Mouse (Mus musculus) ES-E14 (cell line): ENCODE results near the gene Srp14. TPM values are rescaled to one million over a fixed set of nuclear protein-coding genes. Genes with fewer than 3 reads are reported as not detected.

Experiments used
- DNase-seq: peaks from one replicate; pipeline ENCODE4 v3.0.0-alpha.2; 2013; ENCODE audit warnings: low read depth, low spot score
- H3K27ac ChIP-seq: 2 replicates; pipeline ENCODE4 v1.5.1; 2012; ENCODE audit warnings: low read depth, mild to moderate bottlenecking, low read length, moderate library complexity, mixed read lengths; ENCODE audit not compliant: poor library complexity, insufficient read depth, severe bottlenecking
- H3K36me3 ChIP-seq: 2 replicates; pipeline ENCODE4 v1.6.1; 2012; ENCODE audit warnings: mild to moderate bottlenecking, low read length, moderate library complexity, mixed read lengths; ENCODE audit not compliant: control insufficient read depth, poor library complexity, insufficient read depth, severe bottlenecking
- H3K4me1 ChIP-seq, 2 experiments: fragments of 150-350 bp in 1 of 2; sonication (generic) in 1 of 2; 2 replicates each; pipeline ENCODE4 v1.6.1; 2012; ENCODE audit warnings: low read length in 2 of 2, mild to moderate bottlenecking in 1 of 2, mixed read lengths in 1 of 2; ENCODE audit not compliant: control insufficient read depth in 2 of 2, insufficient read depth in 2 of 2, poor library complexity in 1 of 2
- H3K4me3 ChIP-seq, 2 experiments: fragments of 150-350 bp in 1 of 2; sonication (generic) in 1 of 2; 2 replicates each; pipeline ENCODE4 v1.5.1; 2012; ENCODE audit warnings: low read length in 2 of 2, low read depth in 1 of 2, mild to moderate bottlenecking in 1 of 2, mixed read lengths in 1 of 2; ENCODE audit not compliant: insufficient read depth in 1 of 2, poor library complexity in 1 of 2, severe bottlenecking in 1 of 2
- H3K9ac ChIP-seq: 2 replicates; pipeline ENCODE4 v1.6.1; 2012; ENCODE audit warnings: low read depth, mild to moderate bottlenecking, low read length, mixed read lengths; ENCODE audit not compliant: poor library complexity, insufficient read depth, severe bottlenecking
- H3K9me3 ChIP-seq: fragments of 150-350 bp; sonication (generic); 2 replicates; pipeline ENCODE4 v1.6.1; 2012; ENCODE audit warnings: low read depth, mild to moderate bottlenecking, low read length; ENCODE audit not compliant: control insufficient read depth, insufficient read depth
- CHD2 ChIP-seq: IDR thresholded peaks from 2 replicates; pipeline ENCODE4 v1.6.1; 2014; ENCODE audit warnings: mild to moderate bottlenecking, low read depth, low read length, inconsistent platforms
- HCFC1 ChIP-seq: IDR thresholded peaks from 2 replicates; pipeline ENCODE4 v1.6.1; 2012; ENCODE audit warnings: low read length, inconsistent platforms, borderline replicate concordance; ENCODE audit not compliant: insufficient read depth
- MAFK ChIP-seq: IDR thresholded peaks from 2 replicates; pipeline ENCODE4 v1.6.1; 2014; ENCODE audit warnings: mild to moderate bottlenecking, low read depth, low read length, inconsistent platforms; ENCODE audit not compliant: insufficient read depth
- ZC3H11A ChIP-seq: IDR thresholded peaks from 2 replicates; pipeline ENCODE4 v1.6.1; 2012; ENCODE audit warnings: low read depth, mild to moderate bottlenecking, inconsistent platforms, low read length, borderline replicate concordance
- ZNF384 ChIP-seq: IDR thresholded peaks from 2 replicates; pipeline ENCODE4 v1.6.1; 2012; ENCODE audit warnings: low read depth, low read length, inconsistent platforms
- in situ Hi-C, 2 experiments: fragments of 600-800 bp; cut with MboI; formaldehyde crosslinking; loops; one replicate each; pipeline ENCODE4 v1.15.1; 2025; ENCODE audit warnings: low sequenced_read_pairs in 2 of 2, inconsistent platforms in 1 of 2; ENCODE audit not compliant: unreplicated experiment in 2 of 2
- total RNA-seq: library from RNA; depleted of rRNA; stranded (reverse); fragments of 300-350 nt; gene quantifications from 2 replicates; pipeline ENCODE4 v1.2.3, GENCODE M21; 2012; rRNA removed

The Srp14 gene
- total RNA-seq, result 132 and 191 TPM in 2 replicates

DNA sequence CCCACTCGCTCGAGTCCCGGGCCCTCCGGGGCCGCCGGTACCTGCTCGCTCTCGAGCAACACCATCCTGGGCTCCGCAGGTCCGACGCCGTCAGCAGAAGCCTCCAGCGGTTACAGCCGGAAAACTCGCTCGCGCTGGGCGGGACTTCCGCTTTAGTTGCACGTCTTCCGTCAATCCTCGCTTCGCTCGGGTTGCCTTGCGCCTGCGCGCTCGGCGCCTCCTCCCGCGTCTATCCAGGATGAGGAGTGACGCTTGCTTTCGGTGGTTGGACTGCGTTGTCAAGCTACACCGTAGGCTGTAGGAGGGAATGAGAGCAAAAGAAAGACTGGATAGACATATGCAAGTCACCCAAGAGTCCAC is at the start of gene Srp14:
TSS of gene Srp14 (minus strand) at position 162 of the 360 bp plus-strand sequence.
- Histone ChIP-seq H3K9me3 (no peaks in the 10 kb centered on the region), H3K4me1 (peaks cover 5 to 8% of the 10 kb centered on the region in 2 experiments; a peak in 3 of 4 replicates), H3K27ac (no peak within 1 kb of the TSS), H3K36me3 (peaks cover 12% of the 10 kb centered on the region), H3K4me3 (peak within 1 kb of the TSS; percentile 95 to 97), H3K9ac (peak within 1 kb of the TSS; percentile 91)
- TF ChIP-seq HCFC1 (no peak), ZNF384 (no peak), ZC3H11A (no peak), CHD2 (no peak), MAFK (no peak)
- in situ Hi-C loops, result loop anchor here in 1 of 2 experiments (25.0 kb wide), 1 partner anchor 408 kb away; no protein-coding TSS in a partner anchor
- peak; percentile 86 for DNase-seq

- Histone ChIP-seq H3K4me1 (peaks cover 0 to 4% of the 10 kb centered on the region in 2 experiments; a peak in 1 of 4 replicates), H3K27ac (no peak overlapping the region), H3K4me3 (no peak overlapping the region), H3K9ac (no peak overlapping the region), H3K9me3 (no peaks in the 10 kb centered on the region), H3K36me3 (no peaks in the 10 kb centered on the region; the same call in 1 of the 2 replicates)
- in situ Hi-C loops, result no loop called here
- TF ChIP-seq CHD2 (no peak), ZC3H11A (no peak), MAFK (no peak), HCFC1 (no peak), ZNF384 (no peak)
- DNase-seq, result no peak
These were observed 47.0 kb upstream of the Srp14 start for GRCm38 (mm10) chr2:118526545-118526944.

GRCm38 (mm10) chr2:118524811-118525210 is 45.3 kb upstream of the Srp14 start:
- H3K9me3 ChIP-seq, result no peaks in the 10 kb centered on the region
- H3K4me3 ChIP-seq, result no peak overlapping the region
- TF ChIP-seq ZC3H11A (no peak), ZNF384 (no peak), CHD2 (no peak), MAFK (no peak), HCFC1 (no peak)
- in situ Hi-C loops, result no loop called here
- no peaks in the 10 kb centered on the region for H3K36me3 ChIP-seq
- H3K9ac ChIP-seq, result no peak overlapping the region
- H3K4me1 ChIP-seq, result peaks cover 0 to 9% of the 10 kb centered on the region in 2 experiments; a peak in 1 of 4 replicates
- no peak for DNase-seq
- H3K27ac ChIP-seq, result no peak overlapping the region

GRCm38 (mm10) chr2:118523163-118523730 is 43.7 kb upstream of the Srp14 start:
- Histone ChIP-seq H3K36me3 (no peaks in the 10 kb centered on the region), H3K9ac (no peak overlapping the region), H3K27ac (no peak overlapping the region), H3K4me3 (no peak overlapping the region), H3K4me1 (peaks cover 0 to 4% of the 10 kb centered on the region in 2 experiments; a peak in 1 of 4 replicates), H3K9me3 (no peaks in the 10 kb centered on the region)
- TF ChIP-seq ZNF384 (no peak), CHD2 (no peak), MAFK (no peak), HCFC1 (no peak), ZC3H11A (no peak)
- no peak for DNase-seq
- in situ Hi-C loops, result no loop called here

DNA sequence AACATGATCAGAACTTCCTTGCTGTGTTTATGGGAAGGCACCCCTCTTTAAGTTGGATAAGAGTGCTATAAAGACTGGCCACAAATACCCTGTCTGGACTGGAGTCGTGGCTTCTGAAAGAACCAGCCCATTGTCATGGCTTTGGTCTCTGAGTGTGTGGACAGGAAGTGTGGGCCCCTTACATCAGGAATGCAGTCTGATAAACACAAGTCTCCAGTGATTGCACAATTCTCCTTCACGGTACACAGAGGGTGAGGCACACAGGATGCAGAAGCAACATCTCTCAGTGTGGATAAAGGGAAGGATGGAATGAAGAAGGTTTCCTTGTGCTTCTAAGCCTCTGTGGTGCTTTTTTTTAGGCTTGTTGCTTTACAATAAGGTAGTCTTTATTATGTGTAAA is 42.8 kb upstream of the Srp14 start:
- Histone ChIP-seq H3K4me3 (no peak overlapping the region), H3K9ac (no peak overlapping the region), H3K27ac (no peak overlapping the region), H3K36me3 (no peaks in the 10 kb centered on the region), H3K4me1 (peaks cover 0 to 4% of the 10 kb centered on the region in 2 experiments; a peak in 1 of 4 replicates), H3K9me3 (no peaks in the 10 kb centered on the region)
- in situ Hi-C loops, result no loop called here
- TF ChIP-seq MAFK (no peak), CHD2 (no peak), ZC3H11A (no peak), HCFC1 (no peak), ZNF384 (no peak)
- no peak for DNase-seq
